Mouse (Mus musculus): ENCODE results near the gene Fgfr2.

- TF ChIP-seq MAFK (IDR thresholded peaks at IDR 0.05; ENCODE audit: insufficient read depth, low read depth, low read length) (no peak), CHD2 (IDR thresholded peaks at IDR 0.05; ENCODE audit: low read depth, low read length) (no peak), HCFC1 (IDR thresholded peaks at IDR 0.05; ENCODE audit: borderline replicate concordance, insufficient read depth, low read length) (no peak), ZNF384 (IDR thresholded peaks at IDR 0.05; ENCODE audit: low read depth, low read length) (no peak), ZC3H11A (IDR thresholded peaks at IDR 0.05; ENCODE audit: borderline replicate concordance, low read depth, low read length) (no peak)
Measured at GRCm38 (mm10) chr7:130886246-130886645, 2236.9 kb downstream of the Fgfr2 start.
